Mouse (Mus musculus): ENCODE measurements around the gene Ssbp4.

DNA sequence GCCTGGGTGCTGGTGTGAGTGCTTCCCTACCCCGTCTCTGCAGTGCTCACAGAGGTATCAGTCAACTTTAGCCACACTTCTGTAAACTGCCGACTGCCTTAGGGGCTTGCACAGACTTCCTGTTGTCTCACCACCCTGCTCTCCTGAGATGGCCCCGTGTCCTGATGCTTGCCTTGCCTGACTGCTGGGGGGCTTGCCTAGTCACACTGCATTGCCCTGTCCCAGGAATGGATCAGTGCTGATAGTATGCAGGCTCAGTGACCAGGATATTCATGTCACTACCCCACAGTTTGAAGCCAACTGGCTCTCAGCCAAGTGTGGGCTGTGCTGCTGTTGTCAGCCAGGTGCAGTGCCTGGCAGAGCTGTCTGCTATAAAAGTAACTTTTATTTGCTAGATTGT is 43.1 kb downstream of the Ssbp4 start:
- no peak for TF ChIP-seq EP300 (IDR thresholded peaks at IDR 0.05; ENCODE audit: low read depth)
- no peak for TF ChIP-seq CTCF (IDR thresholded peaks at IDR 0.05; ENCODE audit: low read depth)
